Mouse (Mus musculus) hindbrain, postnatal 0 days (tissue): ENCODE measurements around the gene Fnbp1l. TPM values are rescaled to one million over a fixed set of nuclear protein-coding genes. Genes with fewer than 3 reads are reported as not detected.

Experiments used
- ATAC-seq: fragments of 200-750 bp; cut with Nextera tagmentation; 2 replicates; pipeline ENCODE4 v1.8.0; 2017; ENCODE audit warnings: mild to moderate bottlenecking, moderate TSS enrichment, moderate library complexity
- DNase-seq: peaks from one replicate; pipeline ENCODE4 v3.0.0-alpha.2; 2015; ENCODE audit warnings: low spot score
- H3K27ac ChIP-seq: fragments of 300-500 bp; sonication (generic); 2 replicates; pipeline ENCODE4 v1.5.1; 2014; ENCODE audit warnings: mild to moderate bottlenecking
- H3K27me3 ChIP-seq: fragments of 300-500 bp; sonication (generic); 2 replicates; pipeline ENCODE4 v1.6.1; 2014; ENCODE audit warnings: low read length, mixed read lengths; ENCODE audit not compliant: insufficient read depth
- H3K36me3 ChIP-seq: fragments of 300-500 bp; sonication (generic); 2 replicates; pipeline ENCODE4 v1.6.1; 2014; ENCODE audit warnings: low read length, mixed read lengths; ENCODE audit not compliant: insufficient read depth
- H3K4me1 ChIP-seq: fragments of 300-500 bp; sonication (generic); 2 replicates; pipeline ENCODE4 v1.6.1; 2014; ENCODE audit warnings: antibody characterized with exemption, low read length, mixed read lengths; ENCODE audit not compliant: insufficient read depth
- H3K4me2 ChIP-seq: fragments of 300-500 bp; sonication (generic); 2 replicates; pipeline ENCODE4 v1.6.1; 2014; ENCODE audit warnings: low read depth, mild to moderate bottlenecking, low read length, moderate library complexity, mixed read lengths
- H3K4me3 ChIP-seq: fragments of 300-500 bp; sonication (generic); 2 replicates; pipeline ENCODE4 v1.5.1; 2014; ENCODE audit warnings: low read length
- H3K9ac ChIP-seq: fragments of 300-500 bp; sonication (generic); replicated peaks from 2 replicates; pipeline ENCODE4 v1.6.1; 2014; ENCODE audit warnings: mild to moderate bottlenecking, low read length, moderate library complexity, mixed read lengths
- H3K9me3 ChIP-seq: fragments of 300-500 bp; sonication (generic); 2 replicates; pipeline ENCODE4 v1.6.1; 2016; ENCODE audit warnings: low read length, mixed read lengths
- CTCF ChIP-seq: IDR thresholded peaks from 2 replicates; pipeline ENCODE4 v1.5.1; 2016; ENCODE audit warnings: antibody characterized with exemption, control low read depth, low read depth
- WGBS: fragments of 180-500 bp; shearing (Covaris S2); extraction: QIAGEN DNeasy Blood & Tissue Kit; methylation state at CpG from one replicate; pipeline ENCODE4 v1.1.7; 2014; 5-methylcytosine and 5-hydroxymethylcytosine counted together
- polyA plus RNA-seq: library from polyadenylated mRNA; unstranded; fragments of >200 nt; fragmentation: Nextera tagmentation; extraction: Ambion mirVana; gene quantifications from 2 replicates; pipeline ENCODE4 v1.2.1, GENCODE M21; 2015
- total RNA-seq: library from RNA; depleted of rRNA; stranded (reverse); fragments of >200 nt; gene quantifications from 2 replicates; pipeline ENCODE4 v1.2.3, GENCODE M21; 2014

The Fnbp1l gene
- total and polyA plus RNA-seq, 2 experiments from 2014 or later = 73.0 to 146 TPM

GRCm38 (mm10) chr3:122535938-122536703 lies 83.4 kb downstream of the Fnbp1l start:
- ATAC-seq = peak; percentile 60
- H3K9ac ChIP-seq = no peak overlapping the region
- H3K4me3 ChIP-seq = no peak overlapping the region
- peaks cover 22% of the 10 kb centered on the region; the same call in 1 of the 2 replicates for H3K36me3 ChIP-seq
- no peaks in the 10 kb centered on the region for H3K9me3 ChIP-seq
- no peaks in the 10 kb centered on the region for H3K4me1 ChIP-seq
- TF ChIP-seq CTCF = no peak
- H3K27me3 ChIP-seq = no peaks in the 10 kb centered on the region
- WGBS = 83% methylated on average over 8 of the region's 8 CpGs
- H3K27ac ChIP-seq = no peak overlapping the region
- H3K4me2 ChIP-seq = no peak overlapping the region
- DNase-seq = no peak

GRCm38 (mm10) chr3:122528477-122528876 lies 91.0 kb downstream of the Fnbp1l start:
- H3K4me2 ChIP-seq = no peak overlapping the region
- WGBS = 91% methylated on average over 3 of the region's 3 CpGs

GRCm38 (mm10) chr3:122521294-122521693 lies 98.2 kb downstream of the Fnbp1l start:
- peaks cover 29% of the 10 kb centered on the region for H3K4me1 ChIP-seq
- H3K4me3 ChIP-seq = no peak overlapping the region
- TF ChIP-seq CTCF = no peak
- 63% methylated on average over 1 of the region's 1 CpGs for WGBS
- no peak overlapping the region for H3K4me2 ChIP-seq
- H3K9me3 ChIP-seq = no peaks in the 10 kb centered on the region
- no peak overlapping the region for H3K9ac ChIP-seq
- no peaks in the 10 kb centered on the region for H3K36me3 ChIP-seq
- no peak for ATAC-seq
- H3K27me3 ChIP-seq = no peaks in the 10 kb centered on the region
- DNase-seq = no peak
- no peak overlapping the region for H3K27ac ChIP-seq

More at GRCm38 (mm10) chr3:122528477-122528876, 91.0 kb downstream of the Fnbp1l start:
- ATAC-seq (no peak), DNase-seq (no peak)
- Histone ChIP-seq H3K9ac (no peak overlapping the region), H3K36me3 (no peaks in the 10 kb centered on the region), H3K4me1 (no peaks in the 10 kb centered on the region), H3K27me3 (no peaks in the 10 kb centered on the region), H3K27ac (no peak overlapping the region), H3K9me3 (no peaks in the 10 kb centered on the region), H3K4me3 (no peak overlapping the region)
- TF ChIP-seq CTCF = no peak

GRCm38 (mm10) chr3:122520875-122521274 lies 98.6 kb downstream of the Fnbp1l start:
- H3K27ac ChIP-seq = no peak overlapping the region
- no peak for TF ChIP-seq CTCF
- no peaks in the 10 kb centered on the region for H3K9me3 ChIP-seq
- no peak overlapping the region for H3K4me2 ChIP-seq
- peaks cover 29% of the 10 kb centered on the region for H3K4me1 ChIP-seq
- H3K27me3 ChIP-seq = no peaks in the 10 kb centered on the region
- no peak overlapping the region for H3K9ac ChIP-seq
- no peak for ATAC-seq
- no peaks in the 10 kb centered on the region for H3K36me3 ChIP-seq
- WGBS = 95% methylated on average over 4 of the region's 4 CpGs
- DNase-seq = no peak
- H3K4me3 ChIP-seq = no peak overlapping the region

GRCm38 (mm10) chr3:122520365-122520764 lies 99.2 kb downstream of the Fnbp1l start:
- no peak overlapping the region for H3K9ac ChIP-seq
- H3K9me3 ChIP-seq = no peaks in the 10 kb centered on the region
- ATAC-seq (no peak), DNase-seq (no peak)
- H3K27ac ChIP-seq = no peak overlapping the region
- H3K4me1 ChIP-seq = peaks cover 29% of the 10 kb centered on the region
- no peak for TF ChIP-seq CTCF
- no peak overlapping the region for H3K4me3 ChIP-seq
- no peak overlapping the region for H3K4me2 ChIP-seq
- no peaks in the 10 kb centered on the region for H3K36me3 ChIP-seq
- H3K27me3 ChIP-seq = no peaks in the 10 kb centered on the region
- 87% methylated on average over 3 of the region's 3 CpGs for WGBS

- Histone ChIP-seq H3K9ac (no peak overlapping the region), H3K27ac (peak overlapping the region; percentile 36; the same call in 1 of the 2 replicates), H3K27me3 (no peaks in the 10 kb centered on the region), H3K36me3 (no peaks in the 10 kb centered on the region), H3K4me3 (no peak overlapping the region), H3K4me1 (peaks cover 29% of the 10 kb centered on the region), H3K9me3 (no peaks in the 10 kb centered on the region), H3K4me2 (no peak overlapping the region)
- WGBS = 36% methylated on average over 13 of the region's 13 CpGs
- no peak for TF ChIP-seq CTCF
- peak; percentile 14; the same call in 1 of the 2 replicates for ATAC-seq
- peak; percentile 51 for DNase-seq
Observed at GRCm38 (mm10) chr3:122519082-122519481, 100.4 kb downstream of the Fnbp1l start.

- WGBS = 17% methylated on average over 9 of the region's 9 CpGs
- Histone ChIP-seq H3K36me3 (no peaks in the 10 kb centered on the region), H3K27ac (peak overlapping the region; percentile 36; the same call in 1 of the 2 replicates), H3K9ac (no peak overlapping the region), H3K9me3 (no peaks in the 10 kb centered on the region), H3K4me1 (peaks cover 29% of the 10 kb centered on the region), H3K27me3 (no peaks in the 10 kb centered on the region), H3K4me2 (no peak overlapping the region), H3K4me3 (no peak overlapping the region)
- no peak for TF ChIP-seq CTCF
- ATAC-seq = peak; percentile 52
- peak; percentile 69 for DNase-seq
Observed at GRCm38 (mm10) chr3:122518231-122518736, 101.2 kb downstream of the Fnbp1l start.
